Mouse (Mus musculus) ES-Bruce4 (cell line): ENCODE results near the gene Eps15l1.

Experiments used
- CTCF ChIP-seq: IDR thresholded peaks from one replicate; pipeline ENCODE4 v1.8.1; 2011; ENCODE audit warnings: low read depth, low read length
- POLR2A ChIP-seq: IDR thresholded peaks from one replicate; pipeline ENCODE4 v1.8.1; 2011; ENCODE audit warnings: low read length; ENCODE audit not compliant: insufficient read depth

DNA sequence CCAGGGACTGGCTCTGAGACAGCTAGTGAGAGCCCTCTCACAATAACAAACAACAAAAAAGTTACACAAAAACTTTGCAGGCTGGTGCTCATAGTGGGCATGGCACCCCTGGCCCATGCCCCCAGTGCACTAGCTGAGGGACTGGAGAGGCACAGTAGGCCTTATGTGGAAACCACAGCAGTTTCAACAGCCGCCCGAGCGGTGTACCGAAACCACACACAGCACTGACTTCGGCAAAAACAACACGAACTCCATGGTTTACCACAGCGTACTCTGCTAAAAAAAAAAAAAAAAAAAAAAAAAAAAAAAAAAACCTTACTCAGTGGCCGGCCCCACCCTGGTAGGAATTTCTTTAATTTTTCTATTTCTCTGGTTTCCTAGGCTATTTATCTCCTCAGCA is 70.5 kb downstream of the Eps15l1 start:
- TF ChIP-seq CTCF = no peak
- no peak for TF ChIP-seq POLR2A
